Mouse (Mus musculus) ES-E14 (cell line): Measurements from ENCODE around the gene 4930579F01Rik. TPM values are rescaled to one million over a fixed set of nuclear protein-coding genes. Genes with fewer than 3 reads are reported as not detected.

ENCODE experiments used
- DNase-seq: peaks from one replicate; pipeline ENCODE4 v3.0.0-alpha.2; 2013; ENCODE audit warnings: low read depth, low spot score
- H3K27ac ChIP-seq: 2 replicates; pipeline ENCODE4 v1.5.1; 2012; ENCODE audit warnings: low read depth, mild to moderate bottlenecking, low read length, moderate library complexity, mixed read lengths; ENCODE audit not compliant: poor library complexity, insufficient read depth, severe bottlenecking
- H3K36me3 ChIP-seq: 2 replicates; pipeline ENCODE4 v1.6.1; 2012; ENCODE audit warnings: mild to moderate bottlenecking, low read length, moderate library complexity, mixed read lengths; ENCODE audit not compliant: control insufficient read depth, poor library complexity, insufficient read depth, severe bottlenecking
- H3K4me1 ChIP-seq, 2 experiments: fragments of 150-350 bp in 1 of 2; sonication (generic) in 1 of 2; 2 replicates each; pipeline ENCODE4 v1.6.1; 2012; ENCODE audit warnings: low read length in 2 of 2, mild to moderate bottlenecking in 1 of 2, mixed read lengths in 1 of 2; ENCODE audit not compliant: control insufficient read depth in 2 of 2, insufficient read depth in 2 of 2, poor library complexity in 1 of 2
- H3K4me3 ChIP-seq, 2 experiments: fragments of 150-350 bp in 1 of 2; sonication (generic) in 1 of 2; 2 replicates each; pipeline ENCODE4 v1.5.1; 2012; ENCODE audit warnings: low read length in 2 of 2, low read depth in 1 of 2, mild to moderate bottlenecking in 1 of 2, mixed read lengths in 1 of 2; ENCODE audit not compliant: insufficient read depth in 1 of 2, poor library complexity in 1 of 2, severe bottlenecking in 1 of 2
- H3K9ac ChIP-seq: 2 replicates; pipeline ENCODE4 v1.6.1; 2012; ENCODE audit warnings: low read depth, mild to moderate bottlenecking, low read length, mixed read lengths; ENCODE audit not compliant: poor library complexity, insufficient read depth, severe bottlenecking
- H3K9me3 ChIP-seq: fragments of 150-350 bp; sonication (generic); 2 replicates; pipeline ENCODE4 v1.6.1; 2012; ENCODE audit warnings: low read depth, mild to moderate bottlenecking, low read length; ENCODE audit not compliant: control insufficient read depth, insufficient read depth
- CHD2 ChIP-seq: IDR thresholded peaks from 2 replicates; pipeline ENCODE4 v1.6.1; 2014; ENCODE audit warnings: mild to moderate bottlenecking, low read depth, low read length, inconsistent platforms
- HCFC1 ChIP-seq: IDR thresholded peaks from 2 replicates; pipeline ENCODE4 v1.6.1; 2012; ENCODE audit warnings: low read length, inconsistent platforms, borderline replicate concordance; ENCODE audit not compliant: insufficient read depth
- MAFK ChIP-seq: IDR thresholded peaks from 2 replicates; pipeline ENCODE4 v1.6.1; 2014; ENCODE audit warnings: mild to moderate bottlenecking, low read depth, low read length, inconsistent platforms; ENCODE audit not compliant: insufficient read depth
- ZC3H11A ChIP-seq: IDR thresholded peaks from 2 replicates; pipeline ENCODE4 v1.6.1; 2012; ENCODE audit warnings: low read depth, mild to moderate bottlenecking, inconsistent platforms, low read length, borderline replicate concordance
- ZNF384 ChIP-seq: IDR thresholded peaks from 2 replicates; pipeline ENCODE4 v1.6.1; 2012; ENCODE audit warnings: low read depth, low read length, inconsistent platforms
- in situ Hi-C, 2 experiments: fragments of 600-800 bp; cut with MboI; formaldehyde crosslinking; loops; one replicate each; pipeline ENCODE4 v1.15.1; 2025; ENCODE audit warnings: low sequenced_read_pairs in 2 of 2, inconsistent platforms in 1 of 2; ENCODE audit not compliant: unreplicated experiment in 2 of 2
- total RNA-seq: library from RNA; depleted of rRNA; stranded (reverse); fragments of 300-350 nt; gene quantifications from 2 replicates; pipeline ENCODE4 v1.2.3, GENCODE M21; 2012

Gene 4930579F01Rik
- total RNA-seq, 1 experiment, result not detected

DNA sequence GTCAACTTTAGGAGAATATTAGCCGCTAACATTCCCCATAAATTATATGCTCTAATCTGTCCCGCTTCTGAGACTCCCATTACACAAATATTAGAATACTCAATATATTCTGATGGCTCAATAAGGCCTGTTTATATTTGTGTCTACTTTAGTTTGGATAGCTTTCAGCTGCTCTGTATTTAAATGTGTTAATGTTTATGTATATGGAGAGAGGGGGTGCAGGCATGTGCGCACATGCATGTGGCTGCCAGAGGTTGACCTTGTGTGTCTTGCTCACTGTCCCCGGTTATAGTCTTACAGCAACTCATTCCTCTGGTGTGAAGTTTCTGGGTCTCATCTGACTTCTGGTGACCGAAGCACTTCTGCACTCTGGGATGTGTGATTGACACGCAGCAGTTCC lies 18.1 kb downstream of the 4930579F01Rik start:
- H3K9ac ChIP-seq, result no peak overlapping the region
- H3K36me3 ChIP-seq, result no peaks in the 10 kb centered on the region
- H3K4me3 ChIP-seq, result no peak overlapping the region
- TF ChIP-seq ZNF384 (no peak), ZC3H11A (no peak), CHD2 (no peak), MAFK (no peak), HCFC1 (no peak)
- H3K9me3 ChIP-seq, result no peaks in the 10 kb centered on the region
- H3K4me1 ChIP-seq, result no peaks in the 10 kb centered on the region
- in situ Hi-C loops, result no loop called here
- no peak for DNase-seq
- no peak overlapping the region for H3K27ac ChIP-seq

GRCm38 (mm10) chr3:138173291-138173690 lies 20.3 kb downstream of the 4930579F01Rik start:
- in situ Hi-C loops, result no loop called here
- H3K27ac ChIP-seq, result no peak overlapping the region
- no peak for TF ChIP-seq HCFC1
- no peak for TF ChIP-seq CHD2
- no peak for TF ChIP-seq ZNF384
- TF ChIP-seq MAFK, result no peak
- TF ChIP-seq ZC3H11A, result no peak
- H3K4me1 ChIP-seq, result no peaks in the 10 kb centered on the region
- no peaks in the 10 kb centered on the region for H3K9me3 ChIP-seq
- no peak overlapping the region for H3K4me3 ChIP-seq
- no peaks in the 10 kb centered on the region for H3K36me3 ChIP-seq
- no peak overlapping the region for H3K9ac ChIP-seq
- no peak for DNase-seq

DNA sequence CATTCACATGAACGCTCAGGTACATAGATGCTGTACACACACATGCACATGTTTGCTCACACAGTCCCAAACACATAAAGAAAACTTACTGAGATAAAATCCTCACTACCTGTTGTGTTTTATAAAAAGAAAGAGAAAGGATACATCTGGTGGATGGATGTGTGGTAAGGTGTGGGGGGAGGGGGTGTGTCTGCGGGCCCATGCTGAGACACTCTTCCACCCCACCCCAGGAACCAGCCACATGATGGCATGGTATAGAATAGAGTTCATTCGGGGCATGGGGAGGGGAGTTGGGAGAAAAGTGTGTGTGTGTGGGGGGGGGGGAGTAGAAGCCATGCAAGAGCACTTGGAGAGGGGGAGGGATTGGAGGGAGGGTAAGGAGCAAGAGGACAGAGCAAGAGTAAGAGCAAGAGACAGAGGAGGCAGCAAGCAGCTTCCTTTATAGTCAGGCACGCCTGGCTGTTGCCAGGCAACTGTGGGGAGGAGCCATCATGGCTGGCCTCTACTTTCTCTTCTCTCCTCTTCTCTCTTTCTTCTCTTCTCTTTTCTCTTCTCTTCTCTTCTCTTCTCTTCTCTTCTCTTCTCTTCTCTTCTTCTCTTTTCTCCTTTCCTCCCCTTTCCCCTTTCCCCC lies 31.0 kb downstream of the 4930579F01Rik start:
- Histone ChIP-seq H3K4me3 (no peak overlapping the region), H3K27ac (no peak overlapping the region), H3K4me1 (peaks cover 0 to 5% of the 10 kb centered on the region in 2 experiments; a peak in 1 of 4 replicates), H3K36me3 (no peaks in the 10 kb centered on the region), H3K9ac (no peak overlapping the region), H3K9me3 (no peaks in the 10 kb centered on the region)
- no peak for DNase-seq
- in situ Hi-C loops, result no loop called here
- TF ChIP-seq ZNF384, result no peak
- no peak for TF ChIP-seq MAFK
- no peak for TF ChIP-seq ZC3H11A
- TF ChIP-seq CHD2, result no peak
- no peak for TF ChIP-seq HCFC1

DNA sequence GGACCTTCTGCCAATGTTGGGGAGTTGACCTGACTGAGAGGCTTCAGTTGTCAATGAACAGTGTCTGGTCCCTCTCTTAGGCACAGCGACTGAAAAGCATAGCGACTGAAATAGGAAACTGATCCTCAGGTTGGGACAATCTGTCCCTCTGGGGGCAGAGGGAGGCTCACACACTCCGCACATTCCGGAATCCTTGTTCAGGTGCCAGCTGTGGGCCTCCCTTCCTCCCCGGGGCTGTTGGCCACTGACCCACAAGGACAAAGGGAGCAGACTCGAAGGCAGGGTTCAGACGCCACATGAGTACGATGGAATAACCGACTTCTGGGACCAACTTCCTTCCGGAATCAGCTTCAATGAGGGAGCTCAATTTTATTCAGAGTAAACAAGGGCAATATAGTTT lies 32.0 kb downstream of the 4930579F01Rik start:
- H3K9ac ChIP-seq, result no peak overlapping the region
- no peak overlapping the region for H3K4me3 ChIP-seq
- DNase-seq, result no peak
- in situ Hi-C loops, result no loop called here
- H3K27ac ChIP-seq, result no peak overlapping the region
- peaks cover 0 to 5% of the 10 kb centered on the region in 2 experiments; a peak in 1 of 4 replicates for H3K4me1 ChIP-seq
- peaks cover 2% of the 10 kb centered on the region for H3K36me3 ChIP-seq
- TF ChIP-seq ZNF384 (no peak), ZC3H11A (no peak), MAFK (no peak), HCFC1 (no peak), CHD2 (no peak)
- no peaks in the 10 kb centered on the region for H3K9me3 ChIP-seq

- no peak for TF ChIP-seq MAFK
- TF ChIP-seq ZNF384, result no peak
- no peak for TF ChIP-seq ZC3H11A
- TF ChIP-seq HCFC1, result no peak
- TF ChIP-seq CHD2, result no peak
- H3K27ac ChIP-seq, result no peak overlapping the region
- peaks cover 13% of the 10 kb centered on the region for H3K36me3 ChIP-seq
- no peak overlapping the region for H3K4me3 ChIP-seq
- peaks cover 0 to 5% of the 10 kb centered on the region in 2 experiments; a peak in 1 of 4 replicates for H3K4me1 ChIP-seq
- in situ Hi-C loops, result no loop called here
- no peak for DNase-seq
- H3K9me3 ChIP-seq, result no peaks in the 10 kb centered on the region
- H3K9ac ChIP-seq, result no peak overlapping the region
These were observed 37.0 kb downstream of the 4930579F01Rik start for GRCm38 (mm10) chr3:138156651-138157050.
